Mouse (Mus musculus) central nervous system, embryonic 14 days (tissue): Measurements from ENCODE around the gene Atxn7l3. TPM values are rescaled to one million over a fixed set of nuclear protein-coding genes. Genes with fewer than 3 reads are reported as not detected.

Experiments used
- polyA plus RNA-seq: library from polyadenylated mRNA; depleted of rRNA; stranded (reverse); fragments of >200 nt; gene quantifications from 2 replicates; pipeline ENCODE4 v1.2.3, GENCODE M21; 2012; rRNA removed

Atxn7l3 gene
- polyA plus RNA-seq, result 98.9 and 102 TPM in 2 replicates

GRCm38 (mm10) chr11:102296491-102297472 lies at the start of gene Atxn7l3:
TSS of gene Atxn7l3 (minus strand) at chr11:102296631.

GRCm38 (mm10) chr11:102319410-102319792 lies 23.0 kb upstream of the Atxn7l3 start, which contains the start of gene Ubtf:
TSS of gene Ubtf (minus strand) at chr11:102319742.

DNA sequence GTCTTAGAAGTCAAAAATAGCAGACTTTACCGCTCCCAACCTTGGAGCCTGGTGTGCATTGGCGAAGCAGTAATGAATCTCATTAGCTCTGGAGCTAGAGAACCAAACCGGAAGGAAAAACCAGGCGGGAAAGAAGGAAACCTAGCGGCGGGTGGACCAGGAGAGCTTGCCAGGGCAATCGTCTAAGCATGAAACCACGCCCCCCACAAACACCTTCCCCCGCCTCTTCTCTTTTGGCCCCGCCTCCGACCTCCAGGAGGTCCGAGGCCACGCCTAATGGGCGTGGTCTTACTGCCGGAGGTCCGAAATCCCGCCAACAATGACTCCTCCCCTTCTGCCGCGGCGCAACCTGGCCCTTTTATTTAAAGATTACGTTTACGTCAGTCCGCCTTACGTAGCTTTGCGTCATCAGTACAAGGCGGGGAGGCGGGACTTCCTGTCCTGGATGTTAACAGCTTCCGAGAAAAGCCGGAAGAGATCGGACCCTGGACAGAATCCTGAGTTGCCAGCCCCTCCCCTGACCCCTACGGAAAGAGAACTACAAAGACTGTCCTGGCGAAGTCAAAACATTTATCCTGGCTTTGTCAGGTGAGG lies 11.8 kb downstream of the Atxn7l3 start, which contains the start of gene Tmub2:
TSS of gene Tmub2 (plus strand) at position 431 of the 594 bp plus-strand sequence.

DNA sequence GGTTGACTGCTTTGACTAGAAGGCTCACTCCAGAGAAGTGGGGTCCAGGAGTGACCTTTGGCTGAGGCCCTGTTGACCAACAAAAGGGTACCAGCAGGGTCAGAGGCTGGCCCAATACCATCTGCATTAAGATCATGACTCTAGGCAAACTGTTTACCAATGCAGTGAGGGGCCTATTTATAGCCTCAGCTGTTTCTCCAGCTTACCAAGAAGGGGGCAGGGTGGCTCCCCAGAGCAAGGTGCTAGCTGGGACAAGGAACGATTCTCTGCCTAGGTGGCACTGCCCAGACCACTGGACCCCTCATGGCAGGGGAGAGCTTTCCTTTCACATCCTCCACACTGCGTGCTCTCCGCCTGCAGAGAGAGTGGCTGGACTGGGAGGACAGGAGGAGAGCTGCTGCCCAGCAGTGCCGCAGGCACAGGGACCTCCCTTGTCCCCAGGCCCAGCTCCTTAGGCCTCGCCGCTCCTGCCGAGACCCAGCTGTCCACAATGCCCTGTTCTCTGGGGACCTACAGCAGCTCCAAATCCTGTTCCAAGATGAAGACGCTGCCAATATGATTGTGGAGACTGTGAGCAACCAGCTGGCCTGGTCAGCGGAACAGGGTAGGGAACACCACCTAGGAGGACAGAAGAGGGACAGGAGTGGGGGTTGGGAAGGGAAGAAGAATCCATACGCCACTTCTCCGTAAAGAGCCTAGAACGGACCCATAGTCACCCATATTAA lies 27.7 kb downstream of the Atxn7l3 start, which contains the start of gene Asb16:
TSS of gene Asb16 (plus strand) at position 224 of the 725 bp plus-strand sequence.

DNA sequence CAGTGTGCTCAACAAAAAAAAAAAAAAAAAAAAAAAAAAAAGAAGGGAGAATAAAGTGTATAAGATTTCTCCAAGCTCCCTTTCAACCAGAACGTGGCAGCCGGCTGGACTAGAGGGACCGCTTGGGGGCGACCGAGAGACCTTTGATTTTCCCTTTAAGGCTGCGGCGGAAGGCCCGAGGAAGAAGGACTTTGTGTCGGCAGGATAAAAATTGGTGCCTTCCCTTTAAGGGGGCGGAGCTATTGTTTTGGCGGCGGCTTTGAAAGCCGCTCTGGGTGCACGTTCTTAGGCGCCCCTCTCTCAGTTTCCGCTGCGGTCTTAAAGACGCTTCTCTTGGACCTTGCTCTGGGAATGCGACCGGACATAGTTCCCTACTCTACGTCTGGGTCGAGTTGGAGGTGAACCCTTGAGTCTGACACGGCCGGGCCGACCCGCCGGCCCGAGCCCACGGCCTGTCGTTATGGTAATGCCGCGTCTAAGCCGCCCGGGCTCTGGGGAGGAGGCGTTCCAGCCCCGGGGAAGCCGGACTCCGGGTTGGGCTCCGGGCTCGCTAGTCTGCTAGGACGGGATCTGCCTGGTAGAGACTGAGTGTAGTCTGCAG lies 47.7 kb downstream of the Atxn7l3 start, which contains the start of gene BC030867:
TSS of gene BC030867 (plus strand) at position 253 of the 601 bp plus-strand sequence.

Other genes starting within 250 kb of the Atxn7l3 start
- 36.5 and 39.4 TPM in 2 replicates for gene Mpp2, start 208.1 kb downstream of the Atxn7l3 start, polyA plus RNA-seq
- gene Ppy, start 195.3 kb downstream of the Atxn7l3 start, polyA plus RNA-seq, result not detected in 2 replicates
- 1.4 and 3.4 TPM in 2 replicates for gene Pyy, start 188.8 kb downstream of the Atxn7l3 start, polyA plus RNA-seq
- gene Nags, start 151.1 kb downstream of the Atxn7l3 start, polyA plus RNA-seq, result 0.01 and 0.05 TPM in 2 replicates
- gene Tmem101, start 140.2 kb downstream of the Atxn7l3 start, polyA plus RNA-seq, result 33.3 and 33.4 TPM in 2 replicates
- 40.8 and 42.9 TPM in 2 replicates for gene Lsm12, start 111.3 kb downstream of the Atxn7l3 start, polyA plus RNA-seq
- 51.2 and 51.4 TPM in 2 replicates for gene G6pc3, start 107.0 kb downstream of the Atxn7l3 start, polyA plus RNA-seq
- 110 and 122 TPM in 2 replicates for gene Hdac5, start 66.5 kb downstream of the Atxn7l3 start, polyA plus RNA-seq
- gene BC030867, start 47.7 kb downstream of the Atxn7l3 start, polyA plus RNA-seq, result 6.6 and 7.9 TPM in 2 replicates
- 0.18 and 0.61 TPM in 2 replicates for gene Asb16, start 27.9 kb downstream of the Atxn7l3 start, polyA plus RNA-seq
- 71.1 and 71.5 TPM in 2 replicates for gene Tmub2, start 11.7 kb downstream of the Atxn7l3 start, polyA plus RNA-seq
- gene Ubtf, start 23.1 kb upstream of the Atxn7l3 start, polyA plus RNA-seq, result 86.7 and 91.9 TPM in 2 replicates
- gene Slc4a1, start 69.6 kb upstream of the Atxn7l3 start, polyA plus RNA-seq, result 1.8 and 2.4 TPM in 2 replicates
- gene Rundc3a, start 96.8 kb upstream of the Atxn7l3 start, polyA plus RNA-seq, result 276 and 292 TPM in 2 replicates
- gene Slc25a39, start 111.3 kb upstream of the Atxn7l3 start, polyA plus RNA-seq, result 104 and 105 TPM in 2 replicates
- gene Grn, start 133.7 kb upstream of the Atxn7l3 start, polyA plus RNA-seq, result 36.2 and 61.6 TPM in 2 replicates
- gene Fam171a2, start 151.1 kb upstream of the Atxn7l3 start, polyA plus RNA-seq, result 166 and 168 TPM in 2 replicates
- 4.2 and 6.0 TPM in 2 replicates for gene Itga2b, start 173.5 kb upstream of the Atxn7l3 start, polyA plus RNA-seq